Mouse (Mus musculus) erythroblast, embryonic 14.5 days (primary cell): Measurements from ENCODE around the gene Grpel1.

Experiments used
- GATA1 ChIP-seq: IDR thresholded peaks from 2 replicates; pipeline ENCODE4 v1.6.1; 2012; ENCODE audit warnings: low read length, inconsistent platforms, mixed read lengths
- TAL1 ChIP-seq: IDR thresholded peaks from 3 replicates; pipeline ENCODE4 v1.6.1; 2012; ENCODE audit warnings: low read length, inconsistent platforms, mixed read lengths

DNA sequence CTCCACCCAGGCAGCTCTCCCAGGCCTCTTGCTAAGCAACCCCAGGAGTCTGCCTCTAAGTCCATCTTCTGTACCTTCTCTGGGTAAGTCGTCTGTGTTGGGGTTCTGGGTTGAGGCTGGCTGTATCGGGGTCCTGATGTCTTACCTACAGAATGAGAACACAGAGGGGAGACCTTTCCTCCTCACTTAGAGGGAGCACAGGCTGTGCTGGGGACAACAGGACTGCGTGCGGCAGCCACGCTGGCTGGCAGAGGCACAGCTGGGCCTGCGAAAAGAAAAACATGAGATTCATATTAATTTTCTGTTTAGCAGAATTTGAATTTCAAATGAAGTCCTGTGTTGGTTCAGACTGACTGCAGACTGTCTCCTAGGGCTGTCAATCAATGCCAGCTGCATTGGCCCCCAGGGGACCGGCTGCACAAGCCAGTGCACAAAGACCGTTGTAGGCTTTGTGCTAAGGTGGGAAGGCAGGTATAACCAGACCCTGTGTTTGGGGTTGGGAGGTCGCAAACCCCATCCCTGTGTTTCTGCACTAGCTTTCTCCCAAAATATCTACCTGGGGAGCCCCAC lies 30.3 kb upstream of the Grpel1 start:
- TF ChIP-seq TAL1 = no peak
- no peak for TF ChIP-seq GATA1
